Mouse (Mus musculus): Measurements from ENCODE around the gene Ctdnep1. TPM values are rescaled to one million over a fixed set of nuclear protein-coding genes. Genes with fewer than 3 reads are reported as not detected.

Ctdnep1 gene
- polyA plus RNA-seq, 1 experiment from 2014 or later = 21.5 TPM

DNA sequence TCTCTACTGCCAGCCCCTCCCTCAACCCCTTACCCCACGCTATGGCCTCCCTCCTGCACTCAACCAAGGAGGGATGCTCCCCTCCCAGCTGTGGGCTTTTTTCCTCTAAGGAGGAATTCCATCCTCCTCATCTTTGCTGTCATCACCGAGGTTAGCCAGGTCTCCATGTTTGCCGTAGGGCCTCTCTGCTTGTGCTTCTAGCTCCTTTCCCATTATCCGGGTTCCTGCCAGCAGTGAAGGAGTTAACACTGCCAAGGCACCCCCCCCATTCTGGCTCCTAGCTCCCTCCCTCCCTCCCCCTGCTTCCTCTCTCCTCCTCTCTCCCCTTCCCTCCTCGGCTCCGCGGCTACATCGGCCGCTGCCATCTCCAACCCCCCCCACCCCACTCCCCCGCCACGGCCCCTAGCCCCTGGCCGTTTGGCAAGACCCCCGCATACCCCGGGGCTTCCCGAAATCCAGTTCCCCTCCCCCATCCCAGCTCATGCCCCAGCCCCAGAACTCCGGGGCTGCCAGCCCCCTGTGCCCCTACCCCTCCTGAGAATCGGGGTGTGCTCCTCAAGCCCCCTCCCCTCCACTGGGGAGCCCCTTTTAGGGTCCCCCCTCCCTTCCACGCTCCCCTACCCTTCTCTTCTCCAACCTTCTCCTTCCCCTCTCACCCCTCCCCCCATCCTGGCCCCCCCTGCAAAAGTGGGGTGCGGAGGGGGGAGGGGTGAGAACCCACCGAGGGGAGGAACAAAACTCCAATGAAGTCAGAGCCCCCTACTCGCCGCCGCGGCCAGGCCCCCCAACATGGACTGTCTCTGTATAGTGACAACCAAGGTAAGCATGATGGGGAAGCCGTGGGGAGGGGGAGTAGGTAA is 37.4 kb downstream of the Ctdnep1 start:
- H3K27me3 ChIP-seq = no peaks in the 10 kb centered on the region
- peak overlapping the region; percentile 98 for H3K9ac ChIP-seq
- peaks cover 70% of the 10 kb centered on the region for H3K4me1 ChIP-seq (replicated peaks)
- 2% methylated on average over 25 of the region's 25 CpGs for WGBS
- H3K4me2 ChIP-seq = peak overlapping the region; percentile 79
- ATAC-seq (ENCODE audit: low read depth) = no peak
- peak overlapping the region; percentile 79 for H3K4me3 ChIP-seq
- no peaks in the 10 kb centered on the region for H3K9me3 ChIP-seq
- H3K36me3 ChIP-seq = peaks cover 9% of the 10 kb centered on the region
- H3K27ac ChIP-seq (replicated peaks) = peak overlapping the region; percentile 96

DNA sequence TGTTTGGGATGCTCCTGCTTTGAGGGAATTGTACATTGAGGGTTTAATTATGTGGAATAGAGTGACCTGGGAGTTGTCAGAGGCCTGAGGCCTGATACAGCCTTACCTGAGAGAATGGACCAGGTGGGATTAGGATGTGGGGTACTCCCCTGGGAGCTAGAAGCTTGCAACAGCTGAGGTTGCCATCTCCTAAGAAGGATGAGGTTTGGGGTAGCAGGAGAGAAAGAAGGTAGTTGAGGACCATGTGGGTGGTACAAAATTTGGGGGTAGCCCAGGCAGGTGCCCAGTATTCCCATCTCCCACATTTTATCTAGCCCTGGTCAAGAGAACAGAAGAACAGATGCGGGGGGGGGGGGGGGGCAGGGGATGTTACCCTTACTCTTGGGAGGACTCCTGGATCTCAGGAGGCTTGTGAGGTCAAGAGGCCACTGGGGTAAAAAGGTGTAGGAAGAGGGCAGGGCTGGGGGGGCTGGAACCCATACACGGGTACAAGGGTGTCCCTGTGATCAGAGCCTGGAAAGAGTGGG is 38.6 kb downstream of the Ctdnep1 start:
- ATAC-seq (ENCODE audit: low read depth) = no peak
- Histone ChIP-seq H3K4me1 (replicated peaks) (peaks cover 73% of the 10 kb centered on the region), H3K9me3 (no peaks in the 10 kb centered on the region), H3K27ac (replicated peaks) (peak overlapping the region; percentile 96), H3K36me3 (no peaks in the 10 kb centered on the region), H3K9ac (peak overlapping the region; percentile 98), H3K4me3 (peak overlapping the region; percentile 79), H3K27me3 (no peaks in the 10 kb centered on the region), H3K4me2 (peak overlapping the region; percentile 79)
- WGBS = 31% methylated on average over 2 of the region's 2 CpGs

DNA sequence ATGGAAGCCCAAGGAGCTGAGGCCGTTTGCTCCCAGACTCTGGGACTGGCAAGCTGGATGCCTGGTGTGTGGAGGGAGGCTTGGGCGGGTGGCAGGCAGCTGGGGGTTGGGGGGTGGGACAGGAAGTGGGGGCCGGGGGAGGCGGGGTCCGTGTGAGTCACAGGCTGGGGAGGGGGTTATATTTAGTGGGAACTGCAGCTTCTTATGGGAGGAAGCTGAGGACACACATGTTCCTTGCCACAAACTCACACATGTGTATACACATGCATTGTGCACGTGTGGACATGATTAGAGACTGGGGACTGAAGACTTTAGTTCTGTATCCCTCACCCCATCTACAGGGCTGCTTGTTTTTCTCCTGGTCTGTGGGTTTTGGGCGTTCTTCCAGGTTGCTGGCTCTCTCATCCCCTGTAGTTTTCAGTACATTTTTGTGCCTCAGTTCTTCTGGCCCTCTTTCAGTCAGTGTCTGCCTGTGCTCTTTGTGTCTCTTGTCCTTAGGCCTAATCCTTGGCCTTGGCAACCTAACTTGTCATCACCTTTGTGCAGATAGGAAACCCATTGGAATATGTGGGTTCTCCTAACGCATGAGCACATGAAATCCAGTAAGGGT is 39.2 kb downstream of the Ctdnep1 start:
- Histone ChIP-seq H3K27me3 (no peaks in the 10 kb centered on the region), H3K9me3 (no peaks in the 10 kb centered on the region), H3K9ac (peak overlapping the region; percentile 98), H3K27ac (replicated peaks) (peak overlapping the region; percentile 96), H3K36me3 (no peaks in the 10 kb centered on the region), H3K4me1 (replicated peaks) (peaks cover 73% of the 10 kb centered on the region), H3K4me2 (peak overlapping the region; percentile 79), H3K4me3 (peak overlapping the region; percentile 79)
- no peak for ATAC-seq (ENCODE audit: low read depth)
- 18% methylated on average over 8 of the region's 8 CpGs for WGBS

DNA sequence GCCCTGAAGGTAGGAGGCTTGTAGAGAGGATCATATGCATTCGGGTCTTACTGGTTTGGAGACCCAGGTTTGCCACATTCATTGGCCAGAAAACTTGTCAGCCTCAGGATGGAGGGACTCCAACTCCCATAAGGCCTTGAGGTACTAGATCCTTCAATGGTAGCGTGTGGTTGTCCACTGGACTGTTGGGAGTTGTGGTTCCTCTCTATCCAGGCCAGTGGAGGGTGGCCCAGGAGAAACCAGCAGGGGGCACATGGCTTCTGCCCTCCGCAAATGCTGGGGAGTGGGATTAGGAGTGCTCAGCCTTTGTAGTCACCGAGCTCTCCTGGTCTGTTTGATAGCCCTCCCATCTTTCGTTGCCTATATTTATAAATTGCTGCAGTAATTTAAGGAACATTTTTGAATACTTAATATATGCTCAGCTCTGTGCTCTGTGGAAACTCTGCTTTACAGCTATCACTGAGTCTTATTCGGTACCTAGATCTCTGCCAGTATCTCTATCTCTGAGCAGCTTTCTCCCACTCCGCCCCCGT is 39.8 kb downstream of the Ctdnep1 start:
- peak overlapping the region; percentile 96 for H3K27ac ChIP-seq (replicated peaks)
- no peaks in the 10 kb centered on the region for H3K36me3 ChIP-seq
- H3K4me2 ChIP-seq = peak overlapping the region; percentile 79
- peak overlapping the region; percentile 98 for H3K9ac ChIP-seq
- peaks cover 80% of the 10 kb centered on the region for H3K4me1 ChIP-seq (replicated peaks)
- H3K4me3 ChIP-seq = peak overlapping the region; percentile 79
- H3K27me3 ChIP-seq = no peaks in the 10 kb centered on the region
- 2% methylated on average over 8 of the region's 8 CpGs for WGBS
- peak; percentile 76 for ATAC-seq (ENCODE audit: low read depth)
- no peaks in the 10 kb centered on the region for H3K9me3 ChIP-seq

DNA sequence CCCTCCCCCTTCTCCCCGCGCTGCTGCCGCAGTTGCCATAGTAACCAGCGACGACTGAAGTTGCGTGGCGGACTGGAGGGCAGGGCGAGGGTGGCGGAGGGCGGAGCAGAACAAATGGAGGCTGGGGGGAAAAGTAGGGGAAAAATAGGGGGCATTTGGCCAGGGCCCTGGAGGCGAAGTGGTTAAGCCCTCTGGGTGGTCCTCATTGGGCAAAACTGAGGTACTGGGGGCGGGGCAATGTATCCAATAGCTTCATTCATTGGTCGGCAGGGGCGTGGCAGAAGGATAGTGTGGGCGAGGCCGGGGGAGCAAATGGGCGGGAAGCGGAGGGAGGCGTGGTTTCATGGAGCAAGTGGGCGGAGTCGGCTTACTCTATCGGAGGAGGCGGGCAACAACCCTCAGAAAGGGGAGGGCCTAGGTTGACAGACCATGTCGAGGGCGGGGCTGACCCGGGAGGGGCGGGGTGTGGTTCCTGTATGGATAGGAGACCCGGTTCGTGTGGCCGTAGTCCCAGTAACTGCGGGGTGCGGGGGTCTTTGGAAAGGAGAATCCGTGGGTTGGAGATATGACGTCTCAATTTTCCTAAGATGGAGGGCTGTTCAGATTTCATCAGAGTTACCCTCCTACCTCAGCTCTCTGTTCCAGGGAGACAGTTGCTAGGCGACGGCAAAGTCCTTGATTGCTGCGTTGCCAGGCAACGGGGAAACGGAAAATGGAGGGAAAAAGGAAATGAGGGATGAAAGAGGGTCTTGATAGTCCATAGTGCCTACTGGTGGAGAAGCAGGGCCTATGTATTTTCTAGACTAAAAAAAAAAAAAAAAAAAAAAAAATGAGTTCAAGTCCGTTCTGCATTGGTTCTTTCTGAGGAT is 40.5 kb downstream of the Ctdnep1 start:
- 1% methylated on average over 40 of the region's 40 CpGs for WGBS
- no peaks in the 10 kb centered on the region for H3K27me3 ChIP-seq
- ATAC-seq (ENCODE audit: low read depth) = peak; percentile 78

DNA sequence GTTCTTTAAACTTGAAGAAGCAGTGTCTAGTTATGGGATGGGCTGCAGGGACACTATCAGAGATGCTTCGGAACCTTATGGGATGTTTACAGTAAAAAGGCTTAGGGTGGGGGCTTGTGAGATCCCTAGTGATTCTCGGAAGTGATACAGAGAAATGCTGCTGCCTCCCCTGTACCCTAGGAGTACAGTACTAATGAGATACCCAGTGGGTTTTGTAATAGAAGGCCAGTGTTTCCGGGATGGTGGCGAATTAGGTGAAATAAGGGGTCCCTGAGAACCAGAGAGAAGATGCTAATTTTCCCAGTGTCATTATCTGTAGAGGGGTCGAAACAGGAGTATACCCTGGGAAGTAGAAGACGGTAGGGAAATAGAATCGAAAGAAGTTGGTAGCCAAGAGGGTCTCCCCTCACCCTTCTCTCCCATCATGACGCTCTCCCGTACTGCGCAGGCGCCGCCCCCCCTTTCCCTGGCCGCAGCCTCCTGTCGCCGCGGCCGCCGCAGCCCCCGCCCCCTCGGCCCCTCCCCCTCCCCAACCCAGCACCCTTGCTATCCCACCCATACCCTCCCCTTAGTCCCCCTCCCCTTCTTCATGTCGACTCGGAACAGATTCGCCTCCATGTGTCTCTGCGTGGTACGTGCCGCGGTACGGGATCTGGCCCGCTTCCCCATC is 42.7 kb downstream of the Ctdnep1 start:
- peak overlapping the region; percentile 39 for H3K4me3 ChIP-seq
- H3K36me3 ChIP-seq = no peaks in the 10 kb centered on the region
- no peaks in the 10 kb centered on the region for H3K9me3 ChIP-seq
- H3K27ac ChIP-seq (replicated peaks) = peak overlapping the region; percentile 79
- H3K27me3 ChIP-seq = no peaks in the 10 kb centered on the region
- peak overlapping the region; percentile 71 for H3K9ac ChIP-seq
- peak overlapping the region; percentile 70 for H3K4me2 ChIP-seq
- WGBS = 7% methylated on average over 23 of the region's 29 CpGs
- ATAC-seq (ENCODE audit: low read depth) = no peak
- H3K4me1 ChIP-seq (replicated peaks) = peaks cover 94% of the 10 kb centered on the region

More for the DNA sequence above, 40.5 kb downstream of the Ctdnep1 start:
- Histone ChIP-seq H3K4me2 (peak overlapping the region; percentile 79), H3K4me3 (peak overlapping the region; percentile 79), H3K9me3 (no peaks in the 10 kb centered on the region), H3K9ac (peak overlapping the region; percentile 98), H3K27ac (replicated peaks) (peak overlapping the region; percentile 96), H3K36me3 (no peaks in the 10 kb centered on the region), H3K4me1 (replicated peaks) (peaks cover 87% of the 10 kb centered on the region)

DNA sequence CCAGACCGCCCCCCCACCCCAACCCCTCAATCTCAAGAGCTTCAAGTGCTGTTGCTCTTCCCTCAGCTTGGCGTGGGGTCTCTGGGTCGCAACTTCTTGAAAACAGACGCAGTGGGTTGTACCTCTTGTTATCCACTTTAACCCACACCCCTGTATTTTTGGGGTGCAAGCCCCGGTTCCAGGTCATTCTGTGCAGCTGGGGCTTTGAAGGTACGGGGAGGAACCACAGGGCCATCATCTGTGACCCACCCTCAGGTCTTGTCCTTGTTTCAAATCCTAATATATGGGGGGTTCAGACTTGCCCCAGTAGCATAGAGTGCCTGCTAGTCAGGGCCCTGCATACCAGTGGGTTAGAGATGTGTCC is 43.2 kb downstream of the Ctdnep1 start:
- Histone ChIP-seq H3K9me3 (no peaks in the 10 kb centered on the region), H3K4me3 (peak overlapping the region; percentile 39), H3K27ac (replicated peaks) (peak overlapping the region; percentile 79), H3K4me1 (replicated peaks) (peaks cover 94% of the 10 kb centered on the region), H3K9ac (peak overlapping the region; percentile 71), H3K27me3 (no peaks in the 10 kb centered on the region), H3K4me2 (peak overlapping the region; percentile 70), H3K36me3 (no peaks in the 10 kb centered on the region)
- no peak for ATAC-seq (ENCODE audit: low read depth)
- 14% methylated on average over 6 of the region's 6 CpGs for WGBS

DNA sequence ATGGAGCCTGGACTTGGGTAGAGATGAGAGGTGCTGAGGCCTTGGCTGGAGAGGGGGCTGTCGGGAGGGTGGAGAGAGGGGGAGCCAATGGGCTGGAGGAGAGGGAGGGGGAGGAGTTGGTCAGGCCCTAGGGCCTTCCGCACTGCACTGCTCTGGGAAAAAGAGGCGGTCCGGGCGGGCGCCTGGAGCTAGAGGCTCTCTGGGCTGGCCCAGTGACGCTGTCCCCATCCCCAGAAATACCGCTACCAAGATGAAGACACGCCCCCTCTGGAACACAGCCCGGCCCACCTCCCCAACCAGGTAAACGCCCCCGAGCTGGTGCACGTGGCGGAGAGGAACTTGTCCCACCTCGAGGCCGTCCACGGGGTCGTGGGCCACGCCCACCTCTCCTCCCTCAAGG is 45.7 kb downstream of the Ctdnep1 start:
- ATAC-seq (ENCODE audit: low read depth) = no peak
- 3% methylated on average over 19 of the region's 19 CpGs for WGBS
- Histone ChIP-seq H3K4me2 (peak overlapping the region; percentile 66), H3K4me3 (peak overlapping the region; percentile 32), H3K27me3 (no peaks in the 10 kb centered on the region), H3K9ac (peak overlapping the region; percentile 66), H3K27ac (replicated peaks) (peak overlapping the region; percentile 98), H3K9me3 (no peaks in the 10 kb centered on the region), H3K36me3 (peaks cover 15% of the 10 kb centered on the region), H3K4me1 (replicated peaks) (peaks cover 96% of the 10 kb centered on the region)

DNA sequence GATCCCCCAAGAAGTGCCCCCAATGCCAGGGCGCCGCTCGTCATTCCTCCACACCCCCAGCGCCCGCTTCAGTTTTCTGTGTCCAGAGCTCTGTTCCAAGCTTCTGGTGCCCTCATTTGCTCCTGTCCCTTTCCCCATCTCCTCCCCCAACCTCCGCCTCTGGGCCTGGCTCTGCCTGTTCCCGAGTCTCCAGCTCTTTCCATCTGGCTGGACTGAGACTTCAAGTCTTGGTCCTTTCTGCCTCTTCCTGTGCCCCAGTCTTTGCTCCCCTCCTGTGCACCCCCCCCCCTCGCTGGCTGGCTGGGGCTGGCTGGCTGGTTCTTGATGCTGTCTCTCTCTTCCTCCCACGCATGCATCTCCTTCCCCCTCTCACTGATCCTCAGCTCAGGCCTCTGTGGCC is 46.4 kb downstream of the Ctdnep1 start:
- peaks cover 22% of the 10 kb centered on the region for H3K36me3 ChIP-seq
- H3K9me3 ChIP-seq = no peaks in the 10 kb centered on the region
- ATAC-seq (ENCODE audit: low read depth) = no peak

DNA sequence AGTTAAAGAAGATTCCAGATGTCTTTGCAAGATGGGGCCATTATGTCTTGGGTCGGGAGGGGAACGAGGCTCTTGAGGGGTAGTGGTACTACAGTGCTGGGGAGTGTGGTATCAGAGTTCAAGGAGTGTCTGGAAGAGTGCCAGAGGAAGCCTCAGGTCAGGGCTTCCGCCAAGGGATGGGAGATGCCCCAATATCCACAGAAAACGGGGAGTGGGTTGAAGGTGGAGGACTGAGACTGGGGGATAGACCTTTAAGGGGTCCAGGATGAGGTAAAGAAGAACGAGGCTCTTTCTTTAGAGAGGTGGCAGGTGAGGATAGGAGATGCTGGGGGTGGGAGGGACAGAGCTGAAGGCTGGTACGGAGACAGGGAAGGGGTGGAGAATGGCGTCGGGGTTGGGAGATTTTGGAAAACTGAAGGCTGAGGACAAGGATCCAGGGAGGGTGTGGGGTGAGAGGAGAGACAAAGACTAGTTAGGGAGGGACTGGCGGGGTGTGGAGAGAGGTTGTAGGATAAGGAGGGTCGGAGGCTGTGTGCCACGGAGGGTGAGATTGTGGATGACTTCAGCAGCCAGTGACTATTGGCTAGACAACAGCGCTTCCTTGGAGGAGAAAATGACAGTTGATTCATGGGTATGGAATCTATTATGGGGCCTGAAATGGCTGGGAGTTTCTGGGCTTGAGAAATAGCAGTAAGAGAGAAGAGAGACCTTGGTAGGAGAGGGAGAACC is 47.6 kb downstream of the Ctdnep1 start:
- H3K4me2 ChIP-seq = peak overlapping the region; percentile 66
- ATAC-seq (ENCODE audit: low read depth) = peak; percentile 12
- H3K36me3 ChIP-seq = peaks cover 32% of the 10 kb centered on the region
- no peaks in the 10 kb centered on the region for H3K9me3 ChIP-seq
- H3K9ac ChIP-seq = peak overlapping the region; percentile 66
- peak overlapping the region; percentile 98 for H3K27ac ChIP-seq (replicated peaks)
- peak overlapping the region; percentile 32 for H3K4me3 ChIP-seq
- WGBS = 19% methylated on average over 12 of the region's 12 CpGs
- H3K27me3 ChIP-seq = no peaks in the 10 kb centered on the region
- H3K4me1 ChIP-seq (replicated peaks) = peaks cover 77% of the 10 kb centered on the region

More for the DNA sequence above, 46.4 kb downstream of the Ctdnep1 start:
- Histone ChIP-seq H3K4me3 (peak overlapping the region; percentile 32), H3K4me2 (peak overlapping the region; percentile 66), H3K9ac (peak overlapping the region; percentile 66), H3K27ac (replicated peaks) (peak overlapping the region; percentile 98), H3K4me1 (replicated peaks) (peaks cover 89% of the 10 kb centered on the region), H3K27me3 (no peaks in the 10 kb centered on the region)
- 40% methylated on average over 9 of the region's 9 CpGs for WGBS

Measured in neural tube, embryonic 13.5 days (tissue).